Mouse (Mus musculus) erythroblast, embryonic 14.5 days (primary cell): ENCODE data around the gene Plcb4.

Experiments
- GATA1 ChIP-seq: IDR thresholded peaks from 2 replicates; pipeline ENCODE4 v1.6.1; 2012; ENCODE audit warnings: low read length, inconsistent platforms, mixed read lengths
- TAL1 ChIP-seq: IDR thresholded peaks from 3 replicates; pipeline ENCODE4 v1.6.1; 2012; ENCODE audit warnings: low read length, inconsistent platforms, mixed read lengths

DNA sequence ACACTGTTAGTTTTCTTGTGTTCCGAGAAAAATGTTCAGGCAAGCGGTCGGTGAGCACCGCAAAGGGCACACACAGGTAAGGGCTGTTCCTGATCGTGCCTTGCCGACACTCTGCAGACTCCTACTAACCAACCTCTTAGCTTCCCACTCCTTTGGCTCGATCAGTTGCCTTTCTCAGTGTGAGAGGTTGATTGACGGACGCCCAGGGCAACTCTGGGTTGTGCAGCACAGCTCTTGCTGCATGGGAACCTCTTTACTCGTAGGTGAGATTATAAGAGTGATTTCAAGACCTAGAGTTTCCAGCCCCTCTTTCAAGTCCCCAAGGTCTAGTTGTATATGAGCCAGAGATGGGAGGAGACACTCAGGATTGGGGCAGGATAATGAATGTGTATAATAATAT is 230.0 kb downstream of the Plcb4 start:
- TF ChIP-seq GATA1: no peak
- TF ChIP-seq TAL1: no peak
